Mouse (Mus musculus) gastrocnemius, postnatal 36 days (tissue): ENCODE measurements at regions not wholly inside any gene's neighbourhood (a gene's known extent, or its start where the extent isn't known, plus 50 kb on each side); places are given as distances from the start of the nearest gene placed in this dataset.

Source experiments
- DNase-seq, 2 experiments: peaks; one replicate each; pipeline ENCODE4 v3.0.0; 2022
- intact Hi-C: fragments of 180-260 bp; cut with DNase I; formaldehyde crosslinking; loops from one replicate; pipeline ENCODE4 v1.15.1; 2025

GRCm38 (mm10) chr19:6595801-6596200 lies 53.0 kb upstream of the Slc22a12 start:
- intact Hi-C loops, result no loop called here
- DNase-seq, result no peak
